Mouse (Mus musculus) midbrain, embryonic 14.5 days (tissue): ENCODE data around the gene Ftsj1. TPM values are rescaled to one million over a fixed set of nuclear protein-coding genes. Genes with fewer than 3 reads are reported as not detected.
A peak's percentile ranks its signal among the peaks of the same experiment; 100 is the strongest.

Source experiments
- ATAC-seq: fragments of 200-750 bp; cut with Nextera tagmentation; 2 replicates; pipeline ENCODE4 v1.8.0; 2017; ENCODE audit warnings: moderate number of reproducible peaks, moderate library complexity; ENCODE audit not compliant: low FRiP score, low TSS enrichment
- DNase-seq: peaks from one replicate; pipeline ENCODE4 v3.0.0-alpha.2; 2015
- H3K27ac ChIP-seq: fragments of 300-500 bp; sonication (generic); replicated peaks from 2 replicates; pipeline ENCODE4 v1.5.1; 2014; ENCODE audit warnings: mild to moderate bottlenecking, low read depth, low read length, moderate library complexity
- H3K27me3 ChIP-seq: fragments of 300-500 bp; sonication (generic); 2 replicates; pipeline ENCODE4 v1.6.1; 2014; ENCODE audit warnings: low read length, control low read depth, mixed read lengths; ENCODE audit not compliant: control insufficient read depth, insufficient read depth
- H3K36me3 ChIP-seq: fragments of 300-500 bp; sonication (generic); 2 replicates; pipeline ENCODE4 v1.6.1; 2014; ENCODE audit warnings: low read length, control low read depth; ENCODE audit not compliant: control insufficient read depth, insufficient read depth
- H3K4me1 ChIP-seq: fragments of 300-500 bp; sonication (generic); 2 replicates; pipeline ENCODE4 v1.6.1; 2014; ENCODE audit warnings: mild to moderate bottlenecking, antibody characterized with exemption, low read length, control low read depth; ENCODE audit not compliant: control insufficient read depth, insufficient read depth
- H3K4me2 ChIP-seq: fragments of 300-500 bp; sonication (generic); 2 replicates; pipeline ENCODE4 v1.6.1; 2014; ENCODE audit warnings: mild to moderate bottlenecking, low read length, moderate library complexity
- H3K4me3 ChIP-seq: fragments of 300-500 bp; sonication (generic); replicated peaks from 2 replicates; pipeline ENCODE4 v1.5.1; 2014; ENCODE audit warnings: low read depth, low read length
- H3K9ac ChIP-seq: fragments of 300-500 bp; sonication (generic); replicated peaks from 2 replicates; pipeline ENCODE4 v1.6.1; 2014; ENCODE audit warnings: mild to moderate bottlenecking, low read length, moderate library complexity
- H3K9me3 ChIP-seq: fragments of 300-500 bp; sonication (generic); 2 replicates; pipeline ENCODE4 v1.6.1; 2016; ENCODE audit warnings: low read length, control low read depth, mixed read lengths; ENCODE audit not compliant: control insufficient read depth
- WGBS: fragments of 180-500 bp; shearing (Covaris S2); extraction: QIAGEN DNeasy Blood & Tissue Kit; methylation state at CpG from one replicate; pipeline ENCODE4 v1.1.7; 2014; 5-methylcytosine and 5-hydroxymethylcytosine counted together
- polyA plus RNA-seq: library from polyadenylated mRNA; unstranded; fragments of >200 nt; fragmentation: Nextera tagmentation; extraction: Ambion mirVana; gene quantifications from 2 replicates; pipeline ENCODE4 v1.2.1, GENCODE M21; 2014

Ftsj1 gene
- polyA plus RNA-seq, 1 experiment from 2014 or later = 55.4 TPM

DNA sequence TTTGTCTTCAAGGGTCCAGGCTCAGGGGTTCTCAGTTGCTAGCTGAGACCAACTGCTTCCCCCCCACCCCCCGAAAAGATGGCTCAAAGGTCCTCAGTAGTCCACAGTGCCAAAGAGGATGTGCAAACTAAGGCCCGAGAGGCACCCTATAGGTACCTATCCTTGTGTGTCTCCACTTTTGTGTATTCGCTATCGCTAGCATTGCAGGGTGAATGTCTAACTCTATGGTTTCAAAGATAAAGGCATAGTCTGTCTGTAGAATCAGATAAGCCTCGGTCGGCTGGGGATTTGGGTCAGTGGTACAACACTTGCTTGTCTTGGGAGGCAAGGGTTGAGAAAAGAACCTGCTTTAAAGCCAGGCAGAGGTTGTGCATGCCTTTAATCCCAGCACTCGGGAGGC is 28.7 kb downstream of the Ftsj1 start:
- H3K9me3 ChIP-seq = no peaks in the 10 kb centered on the region
- H3K4me2 ChIP-seq = no peak overlapping the region
- WGBS = 93% methylated on average over 7 of the region's 7 CpGs
- DNase-seq (no peak), ATAC-seq (no peak)
- no peaks in the 10 kb centered on the region for H3K27me3 ChIP-seq
- H3K9ac ChIP-seq = no peak overlapping the region
- no peaks in the 10 kb centered on the region for H3K4me1 ChIP-seq
- no peak overlapping the region for H3K27ac ChIP-seq
- no peak overlapping the region for H3K4me3 ChIP-seq
- no peaks in the 10 kb centered on the region for H3K36me3 ChIP-seq

- Histone ChIP-seq H3K4me2 (no peak overlapping the region), H3K36me3 (no peaks in the 10 kb centered on the region), H3K27ac (no peak overlapping the region), H3K4me1 (no peaks in the 10 kb centered on the region), H3K9me3 (no peaks in the 10 kb centered on the region), H3K9ac (no peak overlapping the region), H3K4me3 (no peak overlapping the region), H3K27me3 (no peaks in the 10 kb centered on the region)
- ATAC-seq = no peak
- 54% methylated on average over 7 of the region's 7 CpGs for WGBS
- no peak for DNase-seq
These were observed 29.4 kb downstream of the Ftsj1 start for GRCm38 (mm10) chrX:8222678-8223421.

GRCm38 (mm10) chrX:8222296-8222677 is 29.9 kb downstream of the Ftsj1 start:
- H3K27me3 ChIP-seq = no peaks in the 10 kb centered on the region
- ATAC-seq (no peak), DNase-seq (no peak)
- no peak overlapping the region for H3K4me2 ChIP-seq
- H3K27ac ChIP-seq = no peak overlapping the region
- no peaks in the 10 kb centered on the region for H3K4me1 ChIP-seq
- WGBS = 82% methylated on average over 3 of the region's 3 CpGs
- no peak overlapping the region for H3K9ac ChIP-seq
- H3K4me3 ChIP-seq = no peak overlapping the region
- no peaks in the 10 kb centered on the region for H3K9me3 ChIP-seq
- H3K36me3 ChIP-seq = no peaks in the 10 kb centered on the region

GRCm38 (mm10) chrX:8219651-8220050 is 32.6 kb downstream of the Ftsj1 start:
- Histone ChIP-seq H3K9me3 (no peaks in the 10 kb centered on the region), H3K27ac (no peak overlapping the region), H3K4me1 (no peaks in the 10 kb centered on the region), H3K36me3 (no peaks in the 10 kb centered on the region), H3K4me3 (no peak overlapping the region), H3K27me3 (no peaks in the 10 kb centered on the region), H3K9ac (no peak overlapping the region), H3K4me2 (no peak overlapping the region)
- ATAC-seq (no peak), DNase-seq (no peak)
- WGBS = 30% methylated on average over 8 of the region's 8 CpGs

GRCm38 (mm10) chrX:8218114-8218513 is 34.1 kb downstream of the Ftsj1 start:
- Histone ChIP-seq H3K27ac (no peak overlapping the region), H3K27me3 (no peaks in the 10 kb centered on the region), H3K4me2 (no peak overlapping the region), H3K36me3 (no peaks in the 10 kb centered on the region), H3K9ac (no peak overlapping the region), H3K9me3 (no peaks in the 10 kb centered on the region), H3K4me1 (no peaks in the 10 kb centered on the region), H3K4me3 (no peak overlapping the region)
- 67% methylated on average over 2 of the region's 2 CpGs for WGBS
- ATAC-seq = no peak
- no peak for DNase-seq

GRCm38 (mm10) chrX:8217383-8217782 is 34.8 kb downstream of the Ftsj1 start:
- Histone ChIP-seq H3K4me3 (no peak overlapping the region), H3K4me1 (no peaks in the 10 kb centered on the region), H3K27ac (no peak overlapping the region), H3K4me2 (no peak overlapping the region), H3K9ac (no peak overlapping the region), H3K36me3 (no peaks in the 10 kb centered on the region), H3K9me3 (no peaks in the 10 kb centered on the region), H3K27me3 (no peaks in the 10 kb centered on the region)
- WGBS = 39% methylated on average over 6 of the region's 6 CpGs
- DNase-seq (no peak), ATAC-seq (no peak)

- Histone ChIP-seq H3K4me1 (no peaks in the 10 kb centered on the region), H3K4me2 (no peak overlapping the region), H3K36me3 (no peaks in the 10 kb centered on the region), H3K9me3 (no peaks in the 10 kb centered on the region), H3K9ac (no peak overlapping the region), H3K27ac (no peak overlapping the region), H3K27me3 (no peaks in the 10 kb centered on the region), H3K4me3 (no peak overlapping the region)
- WGBS = 80% methylated on average over 7 of the region's 7 CpGs
- DNase-seq = no peak
- no peak for ATAC-seq
These were observed 40.6 kb downstream of the Ftsj1 start for GRCm38 (mm10) chrX:8211490-8212207.

GRCm38 (mm10) chrX:8209720-8210119 is 42.5 kb downstream of the Ftsj1 start:
- ATAC-seq (no peak), DNase-seq (no peak)
- Histone ChIP-seq H3K27me3 (no peaks in the 10 kb centered on the region), H3K27ac (no peak overlapping the region), H3K4me1 (peaks cover 2% of the 10 kb centered on the region; the same call in 1 of the 2 replicates), H3K9me3 (no peaks in the 10 kb centered on the region), H3K4me2 (no peak overlapping the region), H3K9ac (no peak overlapping the region), H3K36me3 (no peaks in the 10 kb centered on the region), H3K4me3 (no peak overlapping the region)
- 69% methylated on average over 2 of the region's 2 CpGs for WGBS

GRCm38 (mm10) chrX:8207224-8207623 is 45.0 kb downstream of the Ftsj1 start:
- H3K9ac ChIP-seq = peak overlapping the region; percentile 32; the same call in 1 of the 2 replicates
- peak; percentile 1 for DNase-seq
- H3K27ac ChIP-seq = no peak overlapping the region
- no peaks in the 10 kb centered on the region for H3K27me3 ChIP-seq
- 25% methylated on average over 4 of the region's 4 CpGs for WGBS
- no peak for ATAC-seq
- no peaks in the 10 kb centered on the region for H3K9me3 ChIP-seq
- peaks cover 2% of the 10 kb centered on the region; the same call in 1 of the 2 replicates for H3K4me1 ChIP-seq
- peak overlapping the region; percentile 52; the same call in 1 of the 2 replicates for H3K4me3 ChIP-seq
- H3K4me2 ChIP-seq = peak overlapping the region; percentile 58
- 0 out of 2 replicates have a peak, but pooled peaks cover 3% of the 10 kb centered on the region for H3K36me3 ChIP-seq
